Mouse (Mus musculus): ENCODE measurements around the gene Ccr1. TPM values are rescaled to one million over a fixed set of nuclear protein-coding genes. Genes with fewer than 3 reads are reported as not detected.

Gene Ccr1
- polyA plus RNA-seq, 1 experiment from 2014 or later: 1.0 TPM

Other genes with a start within 250 kb of the Ccr1 start
- 0.19 and 0.23 TPM in 2 replicates for gene Cxcr6, start 162.2 kb downstream of the Ccr1 start, polyA plus RNA-seq (2015; fragmentation: Nextera tagmentation; extraction: Ambion mirVana)
- gene Fyco1, start 116.8 kb downstream of the Ccr1 start, polyA plus RNA-seq (2015; fragmentation: Nextera tagmentation; extraction: Ambion mirVana): 18.7 and 19.0 TPM in 2 replicates
- 0.05 and 0.09 TPM in 2 replicates for gene Xcr1, start 106.7 kb downstream of the Ccr1 start, polyA plus RNA-seq (2015; fragmentation: Nextera tagmentation; extraction: Ambion mirVana)
- gene Ccr1l1, start 9.7 kb upstream of the Ccr1 start, polyA plus RNA-seq (2015; fragmentation: Nextera tagmentation; extraction: Ambion mirVana): not detected in 2 replicates
- not detected in 2 replicates for gene Ccr3, start 53.3 kb upstream of the Ccr1 start, polyA plus RNA-seq (2015; fragmentation: Nextera tagmentation; extraction: Ambion mirVana)
- gene Ccr2, start 133.3 kb upstream of the Ccr1 start, polyA plus RNA-seq (2015; fragmentation: Nextera tagmentation; extraction: Ambion mirVana): 0.26 and 0.32 TPM in 2 replicates
- gene Ccr5, start 152.9 kb upstream of the Ccr1 start, polyA plus RNA-seq (2015; fragmentation: Nextera tagmentation; extraction: Ambion mirVana): 0.79 and 1.3 TPM in 2 replicates

Data from midbrain, embryonic 15.5 days (tissue).